In genomic region chr9:114527992-114528679, GRCm38 (mm10) we compare ENCODE assay signal across 10 mouse cellular contexts. TPM values are rescaled to one million over a fixed set of nuclear protein-coding genes. Genes with fewer than 3 reads are reported as not detected.
DNase-seq lines count a peak whose midpoint lies in the region; ATAC-seq and TF ChIP-seq lines count a peak whose summit lies in the region.
"Had no signal": no experiment of that assay in that cellular context is flagged by ENCODE, and none has a peak within 500 bp of the region (broad histone marks: within the 10 kb centered on the region; RNA-seq: fewer than 3 reads in every experiment).

No protein-coding gene starts in this region.

- H3K4me1 ChIP-seq in embryonic facial prominence, embryonic 13.5 days = peaks cover 44% of the 10 kb centered on the region
- peaks cover 44% of the 10 kb centered on the region for H3K4me1 ChIP-seq in hindbrain, embryonic 12.5 days

- peak; percentile 32 for DNase-seq in gastrocnemius, adult 2 months
- DNase-seq in gastrocnemius, adult 18-20 months (ENCODE audit: low spot score) = no peak
- peak; percentile 74 for DNase-seq in liver
- peak; percentile 90 for DNase-seq in yolk sac, embryonic 10.5 days (ENCODE audit: low spot score)
- DNase-seq in ovary, adult 18-20 months (ENCODE audit: low spot score) = no peak
- no peak for DNase-seq in urinary bladder, adult 2 months (ENCODE audit: low spot score)

- no peaks in the 10 kb centered on the region for H3K9me3 ChIP-seq in embryonic facial prominence, embryonic 13.5 days
- no peaks in the 10 kb centered on the region for H3K9me3 ChIP-seq in hindbrain, embryonic 12.5 days (replicated peaks)

- H3K27ac ChIP-seq in gastrocnemius, adult 2 months = 0 out of 2 replicates have a peak overlapping the region, but pooled peaks have one; percentile 13
- peak overlapping the region; percentile 33; the same call in 1 of the 2 replicates for H3K27ac ChIP-seq in embryonic facial prominence, embryonic 13.5 days
- H3K27ac ChIP-seq in hindbrain, embryonic 12.5 days = no peak overlapping the region

- ATAC-seq in embryonic facial prominence, embryonic 13.5 days (ENCODE audit: insufficient number of reproducible peaks, insufficient read depth, low FRiP score, low TSS enrichment, low read depth) = peak; percentile 54; the same call in 1 of the 2 replicates
- ATAC-seq in hindbrain, embryonic 12.5 days (ENCODE audit: low FRiP score) = peak; percentile 62; the same call in 1 of the 2 replicates

- WGBS in embryonic facial prominence, embryonic 13.5 days = 12% methylated on average over 16 of the region's 17 CpGs
- WGBS in hindbrain, embryonic 12.5 days = 8% methylated on average over 17 of the region's 17 CpGs

- TF ChIP-seq CTCF in gastrocnemius, adult 2 months (IDR thresholded peaks at IDR 0.05) = no peak

- H3K27me3 ChIP-seq in embryonic facial prominence, embryonic 13.5 days = no peaks in the 10 kb centered on the region
- H3K27me3 ChIP-seq in hindbrain, embryonic 12.5 days = no peaks in the 10 kb centered on the region

- intact Hi-C loops in gastrocnemius, adult 2 months (cut with DNase I) = no loop called here

- peak overlapping the region; percentile 32; the same call in 1 of the 2 replicates for H3K9ac ChIP-seq in embryonic facial prominence, embryonic 13.5 days
- no peak overlapping the region for H3K9ac ChIP-seq in hindbrain, embryonic 12.5 days

- peak overlapping the region; percentile 45 for H3K4me2 ChIP-seq in embryonic facial prominence, embryonic 13.5 days
- H3K4me2 ChIP-seq in hindbrain, embryonic 12.5 days (replicated peaks) = peak overlapping the region; percentile 5; the same call in 1 of the 2 replicates

- no peak overlapping the region for H3K4me3 ChIP-seq in gastrocnemius, adult 2 months
- 0 out of 2 replicates have a peak overlapping the region, but pooled peaks have one; percentile 12 for H3K4me3 ChIP-seq in embryonic facial prominence, embryonic 13.5 days
- H3K4me3 ChIP-seq in hindbrain, embryonic 12.5 days = no peak overlapping the region

- H3K36me3 ChIP-seq in embryonic facial prominence, embryonic 13.5 days = no peaks in the 10 kb centered on the region
- H3K36me3 ChIP-seq in hindbrain, embryonic 12.5 days = no peaks in the 10 kb centered on the region

RNA-seq across cellular contexts. Expression of gene C130032M10Rik, which starts 12.6 kb away (rescaled TPM):
- not detected for total RNA-seq in gastrocnemius, adult 2 months (2021)
- total RNA-seq in gastrocnemius, adult 18-20 months (2021) = not detected
- polyA plus RNA-seq in embryonic facial prominence, embryonic 13.5 days (2015; fragmentation: Nextera tagmentation; extraction: Ambion mirVana) = 0.59 and 0.60 TPM in 2 replicates
- 0.31 and 0.46 TPM in 2 replicates for polyA plus RNA-seq in hindbrain, embryonic 12.5 days (2016; fragmentation: Nextera tagmentation; extraction: Ambion mirVana)
- 0.10 TPM in 1 of 2 replicates, not detected in the other for polyA plus RNA-seq in urinary bladder, adult 2 months (2012; rRNA removed)
- total RNA-seq: gastrocnemius, postnatal 4 days had no signal
- polyA plus RNA-seq: testis, adult 2 months had no signal

RNA-seq across cellular contexts. Expression of gene Ccr4, which starts 23.4 kb away (rescaled TPM):
- not detected for total RNA-seq in gastrocnemius, adult 2 months (2021)
- total RNA-seq in gastrocnemius, adult 18-20 months (2021) = not detected
- 0.14 and 0.56 TPM in 2 replicates for polyA plus RNA-seq in embryonic facial prominence, embryonic 13.5 days (2015; fragmentation: Nextera tagmentation; extraction: Ambion mirVana)
- polyA plus RNA-seq in hindbrain, embryonic 12.5 days (2016; fragmentation: Nextera tagmentation; extraction: Ambion mirVana) = not detected in 2 replicates
- 0.91 and 1.7 TPM in 2 replicates for polyA plus RNA-seq in urinary bladder, adult 2 months (2012; rRNA removed)
- total RNA-seq: gastrocnemius, postnatal 4 days had no signal

RNA-seq across cellular contexts. Expression of gene Trim71, which starts 36.0 kb away (rescaled TPM):
- total RNA-seq in gastrocnemius, adult 2 months (2021) = not detected
- not detected for total RNA-seq in gastrocnemius, adult 18-20 months (2021)
- polyA plus RNA-seq in embryonic facial prominence, embryonic 13.5 days (2015; fragmentation: Nextera tagmentation; extraction: Ambion mirVana) = 0.39 and 0.46 TPM in 2 replicates
- 1.2 and 1.3 TPM in 2 replicates for polyA plus RNA-seq in hindbrain, embryonic 12.5 days (2016; fragmentation: Nextera tagmentation; extraction: Ambion mirVana)
- polyA plus RNA-seq in urinary bladder, adult 2 months (2012; rRNA removed) = 0.23 and 0.28 TPM in 2 replicates

Comparison
In these comparisons a context has a peak if more than half of its experiments do, and no peak if none do; other contexts are left out.
1. DNase-seq: peak in gastrocnemius, adult 2 months (single experiment), liver (single experiment) and yolk sac, embryonic 10.5 days (single experiment); none in gastrocnemius, adult 18-20 months (single experiment), ovary, adult 18-20 months (single experiment) and urinary bladder, adult 2 months (single experiment).